Mouse (Mus musculus) stomach, postnatal 0 days (tissue): ENCODE measurements around the gene Pithd1. TPM values are rescaled to one million over a fixed set of nuclear protein-coding genes. Genes with fewer than 3 reads are reported as not detected.

Experiments used
- ATAC-seq: fragments of 200-750 bp; cut with Nextera tagmentation; 2 replicates; pipeline ENCODE4 v1.8.0; 2017; ENCODE audit not compliant: low FRiP score, low TSS enrichment
- DNase-seq: peaks from one replicate; pipeline ENCODE4 v3.0.0-alpha.2; 2016; ENCODE audit warnings: low spot score
- H3K27ac ChIP-seq: fragments of 300-500 bp; sonication (generic); replicated peaks from 2 replicates; pipeline ENCODE4 v1.5.1; 2014; ENCODE audit warnings: mild to moderate bottlenecking, control low read depth
- H3K27me3 ChIP-seq: fragments of 300-500 bp; sonication (generic); 2 replicates; pipeline ENCODE4 v1.6.1; 2014; ENCODE audit warnings: low read length; ENCODE audit not compliant: control insufficient read depth, insufficient read depth
- H3K36me3 ChIP-seq: fragments of 300-500 bp; sonication (generic); 2 replicates; pipeline ENCODE4 v1.6.1; 2014; ENCODE audit warnings: low read length, mixed read lengths; ENCODE audit not compliant: control insufficient read depth, insufficient read depth
- H3K4me1 ChIP-seq: fragments of 300-500 bp; sonication (generic); replicated peaks from 2 replicates; pipeline ENCODE4 v1.6.1; 2014; ENCODE audit warnings: antibody characterized with exemption; ENCODE audit not compliant: control insufficient read depth, insufficient read depth
- H3K4me2 ChIP-seq: fragments of 300-500 bp; sonication (generic); replicated peaks from 2 replicates; pipeline ENCODE4 v1.6.1; 2014; ENCODE audit warnings: low read depth, mild to moderate bottlenecking, control low read depth, moderate library complexity
- H3K4me3 ChIP-seq: fragments of 300-500 bp; sonication (generic); 2 replicates; pipeline ENCODE4 v1.5.1; 2014; ENCODE audit warnings: low read depth, low read length, control low read depth
- H3K9ac ChIP-seq: fragments of 300-500 bp; sonication (generic); 2 replicates; pipeline ENCODE4 v1.6.1; 2014; ENCODE audit warnings: mild to moderate bottlenecking, low read length, control low read depth, mixed read lengths
- H3K9me3 ChIP-seq: fragments of 300-500 bp; sonication (generic); 2 replicates; pipeline ENCODE4 v1.6.1; 2016; ENCODE audit warnings: low read length; ENCODE audit not compliant: control insufficient read depth
- CTCF ChIP-seq: IDR thresholded peaks from 2 replicates; pipeline ENCODE4 v1.5.1; 2016; ENCODE audit warnings: antibody characterized with exemption, low read depth, mild to moderate bottlenecking, moderate library complexity
- EP300 ChIP-seq: optimal IDR thresholded peaks from 2 replicates; pipeline ENCODE3; 2016; ENCODE audit warnings: antibody characterized with exemption
- WGBS: fragments of 180-500 bp; shearing (Covaris S2); extraction: QIAGEN DNeasy Blood & Tissue Kit; methylation state at CpG from one replicate; pipeline ENCODE4 v1.1.7; 2014; 5-methylcytosine and 5-hydroxymethylcytosine counted together
- polyA plus RNA-seq: library from polyadenylated mRNA; unstranded; fragments of >200 nt; fragmentation: Nextera tagmentation; extraction: Ambion mirVana; gene quantifications from 2 replicates; pipeline ENCODE4 v1.2.1, GENCODE M21; 2015

The Pithd1 gene
- polyA plus RNA-seq, 1 experiment from 2014 or later, result 40.7 TPM

GRCm38 (mm10) chr4:135935502-135935901 is 51.6 kb downstream of the Pithd1 start:
- Histone ChIP-seq H3K4me2 (no peak overlapping the region), H3K36me3 (peaks cover 6% of the 10 kb centered on the region), H3K27ac (no peak overlapping the region), H3K4me1 (no peaks in the 10 kb centered on the region), H3K9me3 (no peaks in the 10 kb centered on the region), H3K4me3 (no peak overlapping the region), H3K9ac (no peak overlapping the region), H3K27me3 (no peaks in the 10 kb centered on the region)
- WGBS, result 67% methylated on average over 5 of the region's 5 CpGs
- ATAC-seq, result no peak
- DNase-seq, result no peak
- no peak for TF ChIP-seq EP300

- H3K27ac ChIP-seq, result no peak overlapping the region
- no peaks in the 10 kb centered on the region for H3K9me3 ChIP-seq
- no peak for DNase-seq
- 74% methylated on average over 12 of the region's 12 CpGs for WGBS
- peak; percentile 12; the same call in 1 of the 2 replicates for ATAC-seq
- TF ChIP-seq EP300, result no peak
- H3K4me2 ChIP-seq, result no peak overlapping the region
- H3K4me1 ChIP-seq, result no peaks in the 10 kb centered on the region
- H3K27me3 ChIP-seq, result no peaks in the 10 kb centered on the region
- peaks cover 6% of the 10 kb centered on the region for H3K36me3 ChIP-seq
- no peak overlapping the region for H3K9ac ChIP-seq
- H3K4me3 ChIP-seq, result no peak overlapping the region
Measured at GRCm38 (mm10) chr4:135934708-135935500, 52.2 kb downstream of the Pithd1 start.

- Histone ChIP-seq H3K9me3 (no peaks in the 10 kb centered on the region), H3K27me3 (no peaks in the 10 kb centered on the region), H3K4me1 (no peaks in the 10 kb centered on the region), H3K4me3 (no peak overlapping the region), H3K4me2 (no peak overlapping the region), H3K36me3 (no peaks in the 10 kb centered on the region; the same call in none of the 2 replicates), H3K27ac (no peak overlapping the region), H3K9ac (no peak overlapping the region)
- TF ChIP-seq EP300 (no peak), CTCF (peak; percentile 80)
- no peak for DNase-seq
- 61% methylated on average over 5 of the region's 5 CpGs for WGBS
- no peak for ATAC-seq
Measured at GRCm38 (mm10) chr4:135931832-135932231, 55.2 kb downstream of the Pithd1 start.

- WGBS, result 94% methylated on average over 8 of the region's 8 CpGs
- H3K9ac ChIP-seq, result no peak overlapping the region
- H3K4me3 ChIP-seq, result no peak overlapping the region
- H3K4me1 ChIP-seq, result no peaks in the 10 kb centered on the region
- no peaks in the 10 kb centered on the region; the same call in none of the 2 replicates for H3K36me3 ChIP-seq
- no peak for TF ChIP-seq CTCF
- no peak for TF ChIP-seq EP300
- ATAC-seq (no peak), DNase-seq (no peak)
- no peak overlapping the region for H3K4me2 ChIP-seq
- H3K9me3 ChIP-seq, result no peaks in the 10 kb centered on the region
- H3K27ac ChIP-seq, result no peak overlapping the region
- H3K27me3 ChIP-seq, result no peaks in the 10 kb centered on the region
Measured at GRCm38 (mm10) chr4:135930239-135930638, 56.8 kb downstream of the Pithd1 start.

- no peak overlapping the region for H3K27ac ChIP-seq
- no peak overlapping the region for H3K4me3 ChIP-seq
- ATAC-seq (peak; percentile 30; the same call in 1 of the 2 replicates), DNase-seq (no peak)
- no peak overlapping the region for H3K9ac ChIP-seq
- no peak overlapping the region for H3K4me2 ChIP-seq
- TF ChIP-seq EP300 (no peak), CTCF (no peak)
- H3K4me1 ChIP-seq, result no peaks in the 10 kb centered on the region
- 68% methylated on average over 9 of the region's 9 CpGs for WGBS
- H3K27me3 ChIP-seq, result no peaks in the 10 kb centered on the region
- H3K36me3 ChIP-seq, result no peaks in the 10 kb centered on the region; the same call in none of the 2 replicates
- no peaks in the 10 kb centered on the region for H3K9me3 ChIP-seq
Measured at GRCm38 (mm10) chr4:135929828-135930227, 57.2 kb downstream of the Pithd1 start.

GRCm38 (mm10) chr4:135929405-135929804 is 57.7 kb downstream of the Pithd1 start:
- no peak overlapping the region for H3K4me2 ChIP-seq
- no peaks in the 10 kb centered on the region for H3K4me1 ChIP-seq
- ATAC-seq (no peak), DNase-seq (no peak)
- no peak overlapping the region for H3K9ac ChIP-seq
- TF ChIP-seq CTCF, result no peak
- no peak for TF ChIP-seq EP300
- H3K27ac ChIP-seq, result no peak overlapping the region
- no peaks in the 10 kb centered on the region for H3K9me3 ChIP-seq
- WGBS, result 81% methylated on average over 5 of the region's 5 CpGs
- H3K27me3 ChIP-seq, result no peaks in the 10 kb centered on the region
- H3K36me3 ChIP-seq, result no peaks in the 10 kb centered on the region; the same call in none of the 2 replicates
- H3K4me3 ChIP-seq, result no peak overlapping the region
